Mouse (Mus musculus): ENCODE measurements around the gene Akap7.

Gene Akap7

DNA sequence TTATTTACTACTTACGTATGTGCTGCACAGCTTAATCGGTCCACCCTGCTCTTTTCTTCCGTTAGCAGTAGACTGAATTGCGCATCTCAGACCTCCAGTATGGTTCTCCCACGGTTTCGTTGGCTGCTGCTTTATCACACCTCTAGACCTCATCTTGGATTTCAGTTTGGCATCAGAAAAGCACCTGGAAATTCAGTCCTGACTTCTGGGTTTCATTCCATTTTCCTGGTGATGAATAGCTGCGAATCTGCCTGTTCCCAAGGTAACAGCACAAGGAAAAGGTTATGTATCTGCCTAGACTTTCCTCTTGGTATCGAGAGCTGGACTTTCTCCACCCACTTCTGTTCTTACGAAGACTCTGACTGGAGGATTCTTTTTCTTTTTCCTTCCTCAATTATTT is at the start of gene Akap7:
Akap7 (minus strand) TSS at position 101 of the 400 bp plus-strand sequence.
- DNase-seq (ENCODE audit: low read depth, low spot score): no peak

DNA sequence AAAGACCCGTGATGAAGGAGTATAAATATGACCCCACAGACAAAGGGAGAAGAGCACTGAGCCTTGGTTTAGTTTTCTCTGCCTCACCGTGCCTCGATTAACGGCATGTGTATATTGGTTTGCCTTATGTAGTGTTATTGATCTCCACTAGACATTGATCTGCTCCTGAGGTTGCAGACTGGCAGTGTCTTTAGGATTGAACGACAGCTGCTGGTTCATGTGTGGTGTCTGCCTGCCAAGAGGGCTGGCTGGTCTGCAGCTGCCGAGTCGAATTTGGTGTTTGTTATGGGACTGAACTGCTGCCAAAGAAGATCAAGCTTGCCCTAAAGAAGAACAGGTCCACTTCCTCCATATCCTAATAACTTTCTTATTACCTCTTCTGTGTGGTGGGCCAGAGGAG is 46.7 kb upstream of the Akap7 start:
- no peak for DNase-seq (ENCODE audit: low read depth, low spot score)

DNA sequence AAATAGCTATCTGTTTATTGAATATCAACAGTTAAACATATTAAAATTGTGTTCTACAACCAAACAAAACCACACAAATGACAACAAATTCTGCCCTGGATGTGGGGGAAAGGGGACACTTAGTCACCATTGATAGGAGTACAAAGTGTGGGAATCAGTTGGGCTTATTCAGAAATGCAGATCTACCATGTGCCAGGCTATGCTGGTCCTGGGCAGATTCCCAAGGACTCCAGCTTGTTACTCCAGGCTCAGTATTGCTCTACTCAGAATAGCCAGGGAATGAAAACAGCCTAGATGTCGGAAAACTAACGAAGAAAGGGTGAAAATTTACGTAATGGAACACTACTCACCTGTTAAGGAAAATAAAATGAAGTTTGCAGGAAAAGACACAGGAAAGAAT is 46.3 kb upstream of the Akap7 start:
- no peak for DNase-seq (ENCODE audit: low read depth, low spot score)

DNA sequence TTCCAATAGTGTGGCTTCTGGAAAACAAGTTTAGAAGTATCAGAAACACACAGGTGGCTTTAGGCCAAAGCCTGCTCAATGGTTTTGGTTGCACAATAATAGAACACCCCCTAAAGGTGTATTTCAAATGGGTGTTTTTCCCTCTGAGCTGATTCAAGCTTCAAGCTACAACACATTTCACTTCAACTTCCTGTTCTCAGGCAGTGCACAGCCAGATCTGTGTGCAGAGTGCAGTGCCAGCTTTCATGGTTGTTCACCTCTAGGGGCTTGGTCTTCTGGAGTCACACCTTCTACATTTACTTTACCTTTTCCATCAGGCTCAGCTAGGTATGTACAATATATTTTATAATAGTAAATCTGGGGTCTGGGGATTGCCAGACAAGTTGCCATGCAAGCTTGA is 35.1 kb upstream of the Akap7 start:
- DNase-seq (ENCODE audit: low read depth, low spot score): no peak

DNA sequence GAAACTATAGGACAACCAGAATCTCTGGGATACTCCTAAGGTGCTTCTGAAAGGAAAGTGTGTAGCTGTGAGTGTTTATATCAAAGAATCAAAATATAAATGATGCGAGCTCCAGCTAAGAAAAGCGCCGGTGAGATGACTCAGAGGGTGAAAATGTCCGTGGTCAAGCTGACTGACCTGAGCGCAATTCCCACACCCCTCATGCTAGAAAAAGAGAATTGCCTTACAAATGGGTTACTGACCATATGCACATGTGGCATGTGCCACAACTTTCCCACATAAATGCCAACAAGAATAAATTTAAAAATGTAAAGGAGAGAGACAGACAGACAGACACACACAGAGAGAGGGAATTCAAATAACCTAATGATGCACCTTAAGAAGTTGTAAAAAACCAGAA is 33.0 kb upstream of the Akap7 start:
- no peak for DNase-seq (ENCODE audit: low read depth, low spot score)

DNA sequence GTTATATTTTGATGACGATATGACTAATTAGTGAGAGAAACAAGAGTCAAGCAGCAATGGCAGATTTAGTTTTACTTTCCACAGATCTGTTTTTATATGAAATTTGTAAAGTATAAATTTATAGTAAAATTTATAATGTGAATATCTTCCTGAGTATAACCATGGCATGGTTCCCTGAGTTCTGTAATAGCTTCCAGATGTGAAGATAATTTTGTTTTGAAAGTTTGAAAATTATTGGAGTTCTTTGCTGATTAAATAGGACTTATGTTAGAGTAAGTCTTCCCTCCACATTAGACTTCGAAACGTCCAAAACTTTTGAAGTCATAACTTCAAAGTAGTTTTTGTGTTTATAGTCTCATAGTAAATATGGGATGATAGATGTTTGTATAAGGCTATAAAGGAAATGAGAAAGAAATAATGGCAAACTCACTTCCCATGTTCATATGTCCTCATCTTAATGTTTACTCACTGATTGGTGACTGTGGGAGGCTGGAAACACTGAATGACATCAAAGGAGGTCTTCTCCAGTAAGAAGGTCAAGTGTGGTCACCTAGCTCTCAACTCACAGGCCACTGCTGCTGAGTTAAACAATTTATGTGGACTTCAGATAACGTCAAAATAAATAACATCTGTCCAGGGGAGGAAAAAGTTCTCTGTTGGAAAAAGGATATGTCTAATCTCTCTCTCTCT is 25.9 kb upstream of the Akap7 start:
- no peak for DNase-seq (ENCODE audit: low read depth, low spot score)

DNA sequence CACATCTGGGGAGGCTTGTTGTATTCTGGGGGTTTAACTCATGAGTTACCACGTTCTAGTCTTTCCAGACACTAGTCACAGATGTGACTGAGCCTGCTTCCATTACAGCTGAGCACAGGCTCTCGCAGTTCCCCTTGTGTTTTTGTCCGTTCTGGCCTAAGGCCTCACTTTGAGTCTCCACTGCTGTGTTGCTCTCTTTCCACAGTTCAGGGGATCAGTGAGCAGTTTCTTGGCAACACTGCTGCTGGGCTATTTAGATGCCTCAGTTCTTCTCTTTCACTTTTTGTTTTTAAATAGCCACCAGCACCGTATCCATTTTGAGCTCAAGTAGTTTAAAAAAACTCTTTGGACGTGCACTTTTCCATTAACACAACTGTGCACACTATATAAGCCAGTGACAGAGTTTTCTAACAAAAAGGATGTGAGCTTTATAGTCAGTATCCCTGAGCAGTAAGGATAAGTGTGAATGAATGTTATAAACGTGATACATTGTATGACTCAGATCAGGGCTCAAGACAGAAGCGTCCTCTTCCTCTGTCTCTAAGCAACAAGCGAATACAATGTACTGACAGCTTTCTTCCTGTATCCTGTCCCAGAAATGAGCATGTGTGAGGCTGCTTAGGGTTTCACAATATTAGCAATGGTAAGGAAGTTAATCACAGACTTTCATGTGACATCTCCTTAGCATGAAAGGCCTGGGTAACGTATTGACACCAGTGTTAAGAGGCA is 23.8 kb upstream of the Akap7 start:
- peak; percentile 19 for DNase-seq (ENCODE audit: low read depth, low spot score)

DNA sequence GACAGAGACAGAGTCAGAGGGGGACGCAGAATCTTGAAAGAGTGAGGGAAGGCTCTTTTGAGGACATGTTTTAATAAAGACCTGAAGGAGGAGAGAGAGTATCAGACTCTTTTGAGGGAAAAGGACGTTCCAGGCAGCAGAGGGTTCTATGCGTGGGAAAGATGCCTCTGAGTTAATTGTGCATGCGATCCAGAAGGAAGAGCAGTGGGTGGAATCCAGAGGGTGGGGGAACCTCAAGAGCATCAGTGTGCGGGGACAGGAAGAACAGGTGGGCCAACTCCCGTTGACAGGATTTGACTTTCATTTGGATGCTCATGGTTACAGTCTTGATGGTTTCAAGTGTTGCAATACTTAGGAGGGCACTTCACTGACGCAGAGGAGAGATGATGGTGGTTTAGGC is 22.4 kb upstream of the Akap7 start:
- no peak for DNase-seq (ENCODE audit: low read depth, low spot score)

DNA sequence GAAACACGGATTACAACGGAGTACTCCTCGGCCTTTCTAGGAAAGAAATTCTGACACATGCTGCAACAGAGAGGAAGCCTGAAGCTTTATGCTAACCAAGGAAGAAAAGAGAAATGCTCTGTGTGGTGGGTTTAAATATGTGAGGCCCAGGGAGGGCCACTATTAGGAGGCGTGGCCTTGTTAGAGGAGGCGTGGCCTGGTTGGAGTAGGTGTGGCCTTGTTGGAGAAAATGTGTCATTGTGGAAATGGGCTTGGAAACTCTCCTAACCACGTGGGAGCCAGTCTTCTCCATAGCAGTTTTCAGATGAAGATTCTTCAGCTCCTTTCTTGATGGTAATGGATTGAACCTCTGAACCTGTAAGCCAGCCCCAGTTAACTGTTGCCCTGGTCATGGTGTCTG is 19.8 kb upstream of the Akap7 start:
- no peak for DNase-seq (ENCODE audit: low read depth, low spot score)

DNA sequence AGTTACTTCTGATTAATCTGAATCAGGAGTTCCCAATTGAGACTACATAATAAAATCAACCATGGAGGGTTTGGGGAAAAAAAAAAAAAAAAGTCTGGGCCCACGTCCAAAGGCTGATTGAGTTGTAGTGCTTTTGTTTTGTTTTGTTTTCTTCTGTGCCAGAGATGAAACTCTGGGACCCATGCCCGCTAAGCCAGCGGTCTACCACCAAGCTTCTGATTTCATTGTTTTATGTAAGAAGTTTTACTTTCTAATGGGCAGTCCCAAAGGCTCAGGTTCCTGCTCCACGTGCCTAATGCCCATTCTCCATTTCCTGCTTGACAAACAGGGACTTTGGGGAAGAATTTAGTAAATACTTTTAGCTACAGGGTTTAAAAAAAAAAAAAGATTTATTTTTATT is 18.0 kb upstream of the Akap7 start:
- no peak for DNase-seq (ENCODE audit: low read depth, low spot score)

DNA sequence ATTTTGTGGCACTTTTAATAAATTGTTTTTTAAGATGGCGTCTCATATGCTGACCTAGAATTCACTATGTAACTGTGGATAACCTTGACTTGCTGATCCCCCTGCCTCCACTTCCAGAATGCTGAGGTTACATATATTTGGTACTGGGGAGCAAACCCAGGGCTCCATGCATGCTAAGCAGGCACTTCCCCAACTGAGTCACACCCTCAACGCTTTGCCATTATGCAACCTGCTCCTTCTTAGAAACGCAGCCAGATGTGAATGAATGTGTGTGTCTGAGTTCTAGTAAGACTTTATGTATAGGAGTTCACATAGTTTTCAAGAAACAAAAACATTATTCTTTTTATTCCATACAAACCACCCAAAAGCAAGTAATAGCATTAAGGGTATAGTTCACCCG is 13.5 kb upstream of the Akap7 start:
- DNase-seq (ENCODE audit: low read depth, low spot score): no peak

DNA sequence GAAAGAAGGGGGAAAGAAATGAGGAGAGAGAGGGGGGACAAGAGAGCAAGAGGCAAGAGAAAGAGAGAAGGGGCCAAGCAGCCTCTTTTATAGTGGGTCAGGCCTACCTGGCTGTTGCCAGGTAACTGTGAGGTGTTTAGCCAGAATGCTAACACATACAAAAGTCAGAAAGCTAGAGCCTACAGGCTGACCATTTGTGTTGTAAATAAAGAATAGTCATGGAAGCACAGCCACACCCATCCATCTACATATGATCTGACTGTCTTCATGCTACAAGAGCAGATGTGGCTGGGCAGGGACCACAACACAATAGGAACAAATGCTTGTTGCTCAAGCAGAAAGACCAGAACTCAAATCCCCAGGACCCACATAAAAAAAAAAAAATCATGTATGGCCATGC is 11.9 kb upstream of the Akap7 start:
- no peak for DNase-seq (ENCODE audit: low read depth, low spot score)

DNA sequence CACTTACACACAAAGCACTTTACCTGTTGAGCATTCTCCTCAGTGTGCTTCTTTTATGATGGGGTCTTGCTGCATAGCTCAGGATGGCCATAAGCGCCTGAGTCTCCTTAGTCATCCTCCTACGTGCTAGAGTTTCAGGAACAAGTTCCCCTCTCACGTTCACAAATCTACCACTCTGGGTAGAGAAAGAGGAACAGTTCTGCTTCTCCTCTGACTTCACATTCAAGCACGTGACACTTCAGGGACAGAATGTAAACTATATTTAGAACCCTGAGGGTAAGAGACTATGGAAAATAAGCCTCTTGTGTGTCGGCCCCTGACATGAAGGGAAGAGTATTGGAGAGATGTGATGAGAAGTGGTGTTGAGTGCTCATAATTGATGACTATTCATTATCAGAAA is 10.7 kb upstream of the Akap7 start:
- DNase-seq (ENCODE audit: low read depth, low spot score): no peak

DNA sequence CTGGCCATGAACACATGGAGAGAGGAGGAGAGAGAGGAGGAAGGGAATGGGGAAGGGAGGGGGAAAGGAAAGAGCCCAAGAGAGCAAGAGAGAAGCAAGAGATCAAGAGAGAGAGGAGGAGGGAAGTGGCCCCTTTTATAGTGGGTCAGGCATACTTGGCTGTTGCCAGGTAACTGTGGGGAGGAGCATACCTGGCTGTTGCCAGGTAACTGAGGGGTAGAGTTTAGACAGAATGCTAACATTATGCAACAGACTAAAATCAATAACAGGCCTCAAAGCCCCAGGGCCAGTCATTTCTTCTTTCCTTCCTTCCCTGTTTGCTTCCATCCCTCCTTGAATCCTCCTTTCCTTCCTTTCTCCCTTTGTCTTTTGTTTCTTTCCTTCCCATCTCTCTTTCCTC is 10.0 kb upstream of the Akap7 start:
- no peak for DNase-seq (ENCODE audit: low read depth, low spot score)

DNA sequence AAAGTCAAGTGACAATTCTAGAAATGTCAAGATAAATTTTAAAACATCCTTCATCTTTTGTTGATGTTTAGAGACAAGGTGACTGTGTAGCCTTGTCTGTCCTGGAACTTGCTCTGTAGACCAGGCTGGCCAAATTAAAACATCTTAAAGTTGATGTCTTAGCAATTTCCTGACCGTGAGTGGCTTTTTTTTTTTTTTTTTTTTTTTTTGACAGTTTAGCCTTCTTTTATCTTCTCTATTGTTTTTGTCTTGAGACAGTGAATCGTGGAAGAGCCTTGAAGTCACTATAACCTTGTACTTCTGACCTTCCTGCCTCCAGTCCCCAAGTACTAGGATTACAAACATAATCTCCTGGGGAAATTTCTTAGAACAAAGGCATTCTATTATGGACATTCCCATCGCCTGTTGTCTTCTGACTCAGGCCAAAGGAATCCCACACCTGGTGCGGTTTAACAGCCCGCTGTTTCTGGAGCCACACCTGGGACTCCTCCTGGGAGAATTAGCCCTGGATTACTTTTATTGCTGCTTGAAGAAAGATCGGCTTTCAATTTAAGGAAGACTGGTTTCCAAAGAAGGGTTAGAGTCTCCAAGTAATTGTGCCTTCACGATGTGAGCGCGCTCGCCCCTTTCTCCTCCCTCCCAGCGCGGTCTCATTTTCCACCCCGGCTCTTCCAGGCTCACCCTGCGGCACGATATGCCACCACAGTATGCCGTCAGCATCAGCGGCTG is 6.3 kb upstream of the Akap7 start:
- no peak for DNase-seq (ENCODE audit: low read depth, low spot score)

DNA sequence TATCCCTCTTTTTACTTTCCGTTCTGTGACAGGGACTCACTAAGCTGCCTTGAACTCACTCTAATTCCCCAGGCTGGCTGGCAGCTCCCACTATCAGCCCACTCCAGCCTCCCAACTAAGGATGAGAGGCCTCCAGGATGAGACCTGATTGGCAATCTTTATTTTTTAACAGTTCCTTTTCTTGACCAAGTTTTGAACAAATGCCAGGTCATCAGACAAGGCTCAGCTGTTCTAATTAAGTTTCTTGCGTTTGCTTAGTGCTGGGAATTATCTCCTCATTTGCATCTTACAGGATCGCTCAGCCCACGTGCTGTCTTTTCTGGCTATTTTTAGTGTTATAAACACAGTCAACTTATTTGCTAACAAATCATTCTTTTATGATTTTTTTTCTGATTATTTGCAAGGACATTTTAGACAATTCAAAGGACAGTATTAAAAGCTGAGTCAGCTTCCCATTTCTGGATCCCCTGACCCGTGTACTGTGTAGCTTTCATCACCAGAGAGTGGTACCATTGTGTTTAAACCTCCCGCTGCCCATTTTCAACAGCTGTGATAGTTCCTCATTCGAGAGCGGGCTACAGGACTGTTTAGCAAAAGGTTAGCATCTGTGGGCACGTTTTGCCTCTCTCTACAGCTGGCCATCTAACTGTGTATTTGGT is 4.0 kb upstream of the Akap7 start:
- no peak for DNase-seq (ENCODE audit: low read depth, low spot score)

DNA sequence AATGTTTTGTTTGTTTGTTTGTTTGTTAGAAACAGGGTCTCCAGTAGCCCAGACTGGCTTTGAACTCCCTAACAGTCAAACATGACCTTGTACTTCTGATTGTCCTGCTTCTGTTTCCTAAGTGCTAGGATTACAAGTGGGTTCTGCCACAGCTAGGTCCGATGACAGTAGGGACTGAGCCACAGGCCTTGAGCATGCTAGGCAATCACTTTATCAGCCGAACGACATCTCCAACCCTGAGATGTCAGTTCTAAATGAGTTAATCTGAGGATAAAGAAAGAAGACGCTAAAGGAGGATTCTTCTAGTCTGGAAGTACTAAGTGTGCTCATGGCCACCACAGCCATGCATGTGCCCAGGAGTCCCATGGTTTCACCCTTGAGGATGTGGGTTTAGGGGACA is 3.1 kb upstream of the Akap7 start:
- DNase-seq (ENCODE audit: low read depth, low spot score): no peak

DNA sequence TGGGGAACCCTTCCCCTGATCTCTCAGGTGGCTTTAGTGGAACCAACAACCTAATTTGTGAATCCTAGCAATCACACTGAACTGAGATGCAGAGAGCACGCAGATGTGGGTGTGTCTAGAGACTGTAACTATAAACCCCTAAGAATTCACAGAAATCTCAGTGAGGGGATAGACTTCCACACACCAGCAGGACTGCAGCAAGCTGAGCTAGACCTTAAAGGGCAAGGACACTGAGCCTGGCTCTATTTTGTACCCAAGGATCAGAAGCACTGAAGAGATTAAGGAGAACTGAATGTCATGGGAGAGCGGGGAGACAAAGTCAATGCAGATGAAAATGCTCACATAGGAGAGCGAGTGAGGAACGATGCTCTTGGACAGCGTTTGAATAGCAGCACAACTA is 2.3 kb upstream of the Akap7 start:
- no peak for DNase-seq (ENCODE audit: low read depth, low spot score)

DNA sequence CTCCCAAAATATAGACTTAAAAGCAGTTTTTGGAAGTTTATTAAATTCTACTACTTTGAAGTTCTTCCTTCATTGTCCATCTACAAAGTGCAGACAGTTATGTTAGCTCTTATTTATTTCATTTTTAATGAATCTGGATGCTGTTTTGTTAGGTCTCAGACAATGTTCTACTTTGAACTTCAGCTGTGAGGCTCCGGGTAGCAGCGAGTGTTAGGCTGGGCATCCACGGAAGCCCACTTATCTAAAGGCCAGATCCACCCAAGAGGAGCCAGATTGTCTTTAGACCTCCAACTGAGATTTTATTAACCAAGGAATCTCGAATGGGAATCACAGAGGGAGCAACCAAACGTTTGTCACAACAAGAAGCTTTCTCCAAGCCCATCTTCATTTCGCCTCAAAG is 2.5 kb downstream of the Akap7 start:
- DNase-seq (ENCODE audit: low read depth, low spot score): no peak

DNA sequence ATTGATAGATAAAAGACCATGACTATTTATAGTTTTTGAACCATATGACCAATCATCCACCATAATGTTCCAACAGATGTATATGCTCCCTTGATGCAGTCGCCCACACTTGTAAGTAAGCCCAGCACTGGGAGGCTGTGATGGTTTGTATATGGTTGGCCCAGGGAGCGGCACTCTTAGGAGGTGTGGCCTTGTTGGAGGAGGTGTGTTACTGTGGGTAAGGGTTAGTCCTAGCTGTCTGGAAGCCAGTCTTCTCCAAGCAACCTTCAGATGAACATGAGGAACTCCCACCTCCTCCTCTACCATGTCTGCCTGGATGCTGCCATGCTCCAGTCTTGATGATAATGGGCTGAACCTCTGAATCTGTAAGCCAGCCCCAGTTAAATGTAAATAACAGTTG is 3.1 kb downstream of the Akap7 start:
- DNase-seq (ENCODE audit: low read depth, low spot score): no peak

DNA sequence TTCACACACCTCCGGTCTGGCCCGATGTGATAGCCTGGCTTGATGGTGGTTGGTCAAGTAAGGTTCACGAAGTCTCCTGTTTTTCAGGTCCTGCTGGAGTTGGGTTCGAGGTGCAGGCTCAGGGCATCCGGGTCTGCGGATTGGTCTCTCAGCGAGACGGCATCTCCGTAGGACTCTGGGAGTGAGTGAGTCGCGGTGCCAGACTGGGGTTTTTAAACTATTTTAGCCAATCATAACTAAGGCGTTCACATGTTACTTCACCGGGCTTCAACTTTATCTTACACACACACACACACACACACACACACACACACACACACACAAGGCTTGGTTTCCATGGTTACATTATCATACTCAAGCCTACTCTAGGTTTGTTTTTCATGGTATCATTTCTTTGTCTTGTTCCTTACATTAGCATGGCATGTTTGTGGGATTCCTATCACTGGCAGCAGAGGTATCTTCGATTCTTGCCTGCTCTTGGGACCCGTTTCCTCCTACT is 8.6 kb downstream of the Akap7 start:
- no peak for DNase-seq (ENCODE audit: low read depth, low spot score)

DNA sequence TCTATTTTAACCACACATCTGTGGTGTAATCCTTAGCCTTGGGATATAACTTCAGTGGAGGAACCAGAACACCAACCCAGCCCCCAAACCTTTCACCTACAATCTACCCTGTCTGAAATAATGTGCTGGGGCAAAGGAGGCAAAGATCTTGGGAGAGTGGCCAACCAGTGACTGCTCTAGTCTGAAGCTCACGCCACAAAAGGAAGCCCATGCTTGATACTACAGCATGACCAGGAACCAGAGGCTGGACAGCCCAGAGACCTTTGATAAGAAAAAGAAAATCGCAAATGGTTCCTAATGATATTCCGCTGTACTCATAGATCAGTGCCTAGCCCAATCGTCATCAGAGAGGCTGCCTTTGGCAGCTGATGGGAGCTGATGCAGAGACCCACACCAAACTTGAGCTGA is 9.4 kb downstream of the Akap7 start:
- no peak for DNase-seq (ENCODE audit: low read depth, low spot score)

Data from CD4-positive, CD25-positive, alpha-beta regulatory T cell, adult 2 months (primary cell).